Mouse (Mus musculus): ENCODE measurements around the gene Olfr44.

Olfr44 gene

DNA sequence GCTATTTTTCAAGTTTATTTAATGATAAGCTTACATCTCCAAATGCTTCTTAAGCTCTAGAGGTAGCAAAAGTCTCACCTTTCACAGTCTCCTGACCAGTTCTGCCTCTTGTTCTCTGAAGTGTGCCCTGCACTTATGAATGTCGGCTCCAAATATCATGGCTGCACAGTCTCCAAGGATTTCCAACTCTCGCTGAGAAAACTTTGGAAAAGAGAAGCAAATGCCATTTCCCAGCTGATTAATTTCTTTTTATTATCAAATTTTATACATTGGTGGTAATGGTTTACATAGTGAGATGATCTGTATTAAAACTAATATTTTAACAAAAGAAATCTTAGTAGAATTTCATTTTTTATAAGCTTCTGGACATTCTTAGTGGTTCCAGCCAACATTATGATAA, at the start of gene Olfr44:
Gene Olfr44, minus strand, starts transcription at position 101 of the 400 bp plus-strand sequence.
- no peak for DNase-seq (ENCODE audit: low read depth, low spot score)

DNA sequence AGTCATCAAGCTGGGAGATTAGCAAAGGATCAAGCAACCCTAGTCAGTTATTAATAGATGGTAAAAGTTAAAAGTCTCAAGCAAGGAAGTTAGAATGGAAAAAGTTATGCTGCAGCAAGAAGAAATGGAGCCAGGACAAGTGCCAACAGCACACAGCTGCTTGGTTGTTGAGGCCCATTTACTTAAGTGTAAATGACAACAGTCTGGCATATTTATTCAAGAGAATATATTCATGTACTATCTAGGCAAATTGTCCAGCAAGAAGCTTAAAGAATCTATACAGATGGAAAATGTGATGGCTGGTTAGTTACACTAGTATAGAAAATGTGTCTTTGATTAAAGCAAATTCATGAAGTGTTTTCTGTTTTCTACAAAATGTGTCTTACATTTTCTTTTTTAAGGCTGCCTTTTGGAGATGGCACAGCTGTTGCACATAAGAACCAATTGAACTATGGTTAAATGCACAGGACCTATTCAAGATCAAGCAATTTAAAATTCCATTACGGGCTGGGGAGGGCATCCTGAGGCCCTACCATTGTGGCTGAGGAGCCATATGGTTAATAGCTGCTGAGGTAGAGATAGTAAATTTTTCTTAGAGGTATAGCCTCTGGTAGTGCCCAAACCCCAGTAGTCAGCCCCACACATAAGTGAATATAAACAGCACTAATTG, 30.0 kb upstream of the Olfr44 start:
- DNase-seq (ENCODE audit: low read depth, low spot score): no peak

DNA sequence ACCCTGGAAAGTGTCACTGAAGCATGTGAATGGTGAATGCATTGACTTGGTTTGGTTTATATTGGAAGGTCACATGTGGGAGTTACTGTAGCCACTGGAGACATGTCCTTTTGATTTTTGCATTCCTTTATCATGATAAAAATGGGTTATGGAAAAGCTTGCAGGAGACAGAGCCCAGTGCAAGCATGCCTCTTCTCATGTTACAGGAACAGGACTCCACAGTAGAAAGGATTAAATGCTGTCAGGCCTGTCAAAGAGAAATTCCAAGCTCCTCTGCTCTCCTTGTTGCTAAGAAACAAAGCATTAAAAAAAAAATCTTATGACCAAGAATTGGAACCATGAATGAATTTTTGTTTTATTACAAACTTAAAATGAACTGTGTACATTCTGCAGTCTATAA, 24.8 kb upstream of the Olfr44 start:
- DNase-seq (ENCODE audit: low read depth, low spot score): no peak

- no peak for DNase-seq (ENCODE audit: low read depth, low spot score)
Observed at GRCm38 (mm10) chr9:39515531-39515930, 21.7 kb upstream of the Olfr44 start, which contains the start of gene Olfr957. TSS of gene Olfr957 (minus strand) at chr9:39515809.

DNA sequence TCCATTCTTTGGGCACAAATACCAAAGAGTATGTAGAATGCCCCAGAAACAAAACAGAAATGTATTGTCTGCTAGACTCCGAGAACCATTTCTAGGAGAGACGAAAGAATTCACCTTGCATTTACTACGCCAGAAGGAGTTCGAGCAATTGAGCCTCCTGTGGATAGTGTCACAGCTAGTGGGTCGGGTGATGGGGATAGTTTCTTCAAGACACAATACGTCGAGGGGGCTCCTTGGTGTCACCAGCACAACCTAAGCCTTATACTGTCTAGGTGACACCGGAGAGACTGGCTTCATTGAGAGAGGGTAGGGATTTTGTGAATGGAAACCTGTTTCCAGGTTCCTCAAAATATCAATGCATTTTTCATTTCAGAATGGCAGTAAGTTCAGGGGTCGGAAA, 15.6 kb upstream of the Olfr44 start:
- no peak for DNase-seq (ENCODE audit: low read depth, low spot score)

DNA sequence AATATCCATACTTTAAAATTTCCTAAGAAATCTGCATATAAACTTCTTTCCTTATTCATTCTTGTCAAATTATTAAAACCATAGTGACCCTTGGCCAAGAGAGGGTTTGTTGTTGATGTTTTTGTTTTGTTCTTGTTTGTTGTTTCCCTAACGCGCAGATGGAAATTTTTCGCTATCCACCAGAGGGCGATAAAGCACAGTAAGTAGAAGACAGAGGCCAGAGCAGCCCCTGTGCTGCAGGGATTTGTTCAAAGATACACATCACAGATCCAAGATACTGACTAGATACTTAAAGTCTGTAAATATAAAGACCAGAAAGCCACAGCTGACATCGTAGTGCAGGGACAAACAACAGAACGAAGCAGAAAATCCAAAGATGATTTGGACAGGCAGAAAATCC, 15.2 kb upstream of the Olfr44 start:
- DNase-seq (ENCODE audit: low read depth, low spot score): no peak

DNA sequence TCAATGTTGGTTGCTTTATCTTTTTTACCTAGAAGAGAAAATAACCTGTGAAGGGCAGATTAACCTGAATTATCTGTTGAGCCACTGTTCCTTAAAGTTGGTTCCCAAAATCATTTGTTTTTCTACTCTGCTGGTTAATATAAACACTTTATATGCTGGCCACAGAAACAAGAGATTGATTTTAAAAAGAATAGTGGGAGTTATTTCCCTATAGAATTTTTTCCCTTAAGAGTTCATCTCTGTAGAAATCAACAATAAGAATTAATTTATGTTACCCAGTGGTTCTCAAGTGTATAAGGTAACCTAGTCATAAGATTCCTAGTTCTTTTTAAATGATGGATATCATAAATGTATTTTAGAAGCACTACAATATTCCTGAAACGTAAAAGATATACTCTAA, 22.0 kb downstream of the Olfr44 start, which contains the start of gene Olfr955:
Gene Olfr955, minus strand, starts transcription at position 101 of the 400 bp plus-strand sequence.
- no peak for DNase-seq (ENCODE audit: low read depth, low spot score)

- DNase-seq (ENCODE audit: low read depth, low spot score): no peak
Observed at GRCm38 (mm10) chr9:39456401-39456800, 37.4 kb downstream of the Olfr44 start, which contains the start of gene Olfr954. TSS of gene Olfr954 (plus strand) at chr9:39456701.
